Mouse (Mus musculus): Measurements from ENCODE around the gene Gm11099. TPM values are rescaled to one million over a fixed set of nuclear protein-coding genes. Genes with fewer than 3 reads are reported as not detected.

Gm11099 gene
- polyA plus RNA-seq, 1 experiment = not detected

DNA sequence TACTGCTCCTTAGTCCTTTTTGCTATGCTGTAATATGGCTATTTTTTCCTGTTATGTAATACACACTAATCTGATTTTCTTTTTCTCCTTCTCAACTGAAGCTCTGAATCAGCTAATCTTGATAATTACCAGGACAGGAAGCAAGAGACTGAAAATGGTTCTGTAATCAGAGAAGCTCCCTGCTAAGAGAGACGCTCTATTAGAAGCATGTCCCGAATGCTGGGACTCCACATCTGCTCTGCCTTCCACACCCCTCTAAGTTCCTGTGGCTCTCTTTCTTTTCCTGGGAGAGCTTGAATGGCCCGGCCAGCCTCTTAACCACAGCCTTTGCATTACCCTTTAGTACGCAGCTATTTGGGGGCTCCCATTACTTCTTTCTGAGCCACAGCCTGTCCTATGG lies 45.8 kb downstream of the Gm11099 start:
- DNase-seq = no peak
- WGBS = 82% methylated on average over 4 of the region's 4 CpGs
- 0 out of 2 replicates have a peak, but pooled peaks cover 2% of the 10 kb centered on the region for H3K4me1 ChIP-seq (ENCODE audit: control insufficient read depth, insufficient read depth, low read length)
- H3K4me3 ChIP-seq (replicated peaks; ENCODE audit: extremely low read depth, low read depth, low read length) = no peak overlapping the region
- TF ChIP-seq CTCF (IDR thresholded peaks at IDR 0.05; ENCODE audit: insufficient read depth, low read length) (no peak), POLR2A (IDR thresholded peaks at IDR 0.05; ENCODE audit: borderline replicate concordance, extremely low read depth, low read depth, low read length) (no peak)

DNA sequence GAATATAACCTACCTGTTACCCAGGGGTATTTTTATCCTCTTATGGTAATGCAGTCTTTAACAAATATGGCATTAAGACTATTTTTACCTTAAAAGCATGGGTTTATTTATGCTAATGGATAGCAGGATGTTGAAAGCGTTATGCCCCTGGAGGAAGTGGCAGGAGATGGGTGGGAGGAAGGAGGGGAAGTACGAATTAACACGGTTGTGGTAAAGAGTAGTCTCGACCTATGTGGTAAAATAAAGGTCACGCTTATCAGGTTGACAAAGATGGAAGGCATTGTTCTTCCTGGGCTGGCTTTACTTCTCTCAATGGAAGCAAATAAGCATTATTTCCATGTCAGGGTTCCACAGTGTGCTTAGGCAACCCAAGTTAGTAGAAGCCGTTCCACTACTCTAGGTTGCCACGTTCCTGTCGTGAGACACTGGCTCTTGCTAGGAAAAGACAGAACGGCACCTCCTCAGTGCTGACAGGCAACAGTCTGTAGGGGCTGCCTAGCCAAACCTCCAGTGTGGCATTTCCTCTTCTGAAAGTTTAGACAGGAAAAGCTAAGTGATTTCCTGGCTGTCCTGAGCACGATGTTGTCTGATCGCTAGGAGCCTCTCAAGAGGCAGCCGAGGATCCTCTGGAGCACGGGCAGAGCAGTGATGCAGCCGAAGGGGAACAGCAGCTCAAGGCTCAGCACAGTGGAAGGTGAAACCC lies 47.7 kb downstream of the Gm11099 start:
- Histone ChIP-seq H3K4me1 (ENCODE audit: control insufficient read depth, insufficient read depth, low read length) (0 out of 2 replicates have a peak, but pooled peaks cover 2% of the 10 kb centered on the region), H3K4me3 (replicated peaks; ENCODE audit: extremely low read depth, low read depth, low read length) (no peak overlapping the region)
- DNase-seq = no peak
- 13% methylated on average over 14 of the region's 14 CpGs for WGBS
- TF ChIP-seq POLR2A (IDR thresholded peaks at IDR 0.05; ENCODE audit: borderline replicate concordance, extremely low read depth, low read depth, low read length) (no peak), CTCF (IDR thresholded peaks at IDR 0.05; ENCODE audit: insufficient read depth, low read length) (no peak)

DNA sequence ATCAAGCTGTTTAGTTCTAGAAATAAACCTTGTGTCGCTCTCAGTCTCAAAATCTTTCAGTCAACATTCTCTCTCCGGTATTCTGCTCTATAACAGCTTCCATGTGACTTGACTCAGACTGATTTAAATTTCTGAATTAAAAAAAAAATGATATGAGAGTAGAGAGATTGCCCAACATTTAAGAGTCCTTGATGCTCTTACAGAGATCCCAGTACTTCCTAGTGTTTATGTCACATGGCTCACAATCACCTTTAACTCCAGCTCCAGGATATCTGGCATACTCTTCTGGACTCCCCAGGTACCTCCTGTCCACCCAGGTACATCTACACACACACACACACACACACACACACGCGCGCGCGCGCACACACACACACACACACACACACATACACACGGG lies 53.1 kb downstream of the Gm11099 start:
- no peak for DNase-seq
- H3K4me1 ChIP-seq (ENCODE audit: control insufficient read depth, insufficient read depth, low read length) = no peaks in the 10 kb centered on the region
- no peak overlapping the region for H3K4me3 ChIP-seq (replicated peaks; ENCODE audit: extremely low read depth, low read depth, low read length)
- TF ChIP-seq CTCF (IDR thresholded peaks at IDR 0.05; ENCODE audit: insufficient read depth, low read length) (no peak), POLR2A (IDR thresholded peaks at IDR 0.05; ENCODE audit: borderline replicate concordance, extremely low read depth, low read depth, low read length) (no peak)
- WGBS = 80% methylated on average over 9 of the region's 9 CpGs

DNA sequence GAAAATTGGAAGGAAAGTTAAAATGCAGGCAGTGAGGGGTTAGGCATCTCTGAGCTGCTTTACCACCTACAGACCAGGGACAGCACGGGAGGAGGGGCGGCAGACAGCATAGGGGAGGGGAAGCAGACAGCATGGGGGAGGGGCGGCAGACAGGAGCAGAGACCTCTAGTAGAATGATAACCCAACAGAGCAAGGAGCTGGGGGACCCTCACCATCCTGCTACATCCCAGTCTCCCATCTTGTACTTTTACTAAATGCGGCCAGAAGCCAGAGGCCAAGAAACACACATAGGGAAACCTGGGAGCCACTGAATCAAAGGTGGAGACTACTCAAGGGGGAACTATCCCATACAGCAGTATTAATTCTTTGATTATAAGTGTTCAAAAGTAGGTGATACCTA lies 59.1 kb downstream of the Gm11099 start:
- DNase-seq = no peak
- H3K4me3 ChIP-seq (replicated peaks; ENCODE audit: extremely low read depth, low read depth, low read length) = no peak overlapping the region
- 71% methylated on average over 4 of the region's 4 CpGs for WGBS
- TF ChIP-seq CTCF (IDR thresholded peaks at IDR 0.05; ENCODE audit: insufficient read depth, low read length) (no peak), POLR2A (IDR thresholded peaks at IDR 0.05; ENCODE audit: borderline replicate concordance, extremely low read depth, low read depth, low read length) (no peak)
- H3K4me1 ChIP-seq (ENCODE audit: control insufficient read depth, insufficient read depth, low read length) = no peaks in the 10 kb centered on the region

DNA sequence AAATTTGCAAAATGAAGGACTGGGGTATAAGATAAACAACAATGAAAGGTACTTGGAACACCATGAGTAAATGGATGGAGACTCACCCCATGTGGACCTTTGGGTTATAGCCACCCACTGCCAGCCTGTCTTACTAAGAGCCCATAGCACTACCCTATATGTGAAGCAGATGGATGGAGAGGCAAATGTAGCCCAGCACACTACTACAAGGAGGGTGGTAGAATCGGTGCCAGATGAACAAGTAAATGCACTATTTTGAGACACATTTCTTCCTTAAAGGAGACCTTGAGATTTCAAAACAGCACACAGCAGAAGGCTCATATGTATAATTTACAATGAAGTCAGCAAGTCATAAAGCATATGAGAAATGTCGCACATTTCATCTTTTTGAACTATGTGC lies 66.3 kb downstream of the Gm11099 start:
- WGBS = 97% methylated on average over 2 of the region's 2 CpGs
- DNase-seq = no peak
- Histone ChIP-seq H3K4me1 (ENCODE audit: control insufficient read depth, insufficient read depth, low read length) (no peaks in the 10 kb centered on the region), H3K4me3 (replicated peaks; ENCODE audit: extremely low read depth, low read depth, low read length) (no peak overlapping the region)
- no peak for TF ChIP-seq POLR2A (IDR thresholded peaks at IDR 0.05; ENCODE audit: borderline replicate concordance, extremely low read depth, low read depth, low read length)

DNA sequence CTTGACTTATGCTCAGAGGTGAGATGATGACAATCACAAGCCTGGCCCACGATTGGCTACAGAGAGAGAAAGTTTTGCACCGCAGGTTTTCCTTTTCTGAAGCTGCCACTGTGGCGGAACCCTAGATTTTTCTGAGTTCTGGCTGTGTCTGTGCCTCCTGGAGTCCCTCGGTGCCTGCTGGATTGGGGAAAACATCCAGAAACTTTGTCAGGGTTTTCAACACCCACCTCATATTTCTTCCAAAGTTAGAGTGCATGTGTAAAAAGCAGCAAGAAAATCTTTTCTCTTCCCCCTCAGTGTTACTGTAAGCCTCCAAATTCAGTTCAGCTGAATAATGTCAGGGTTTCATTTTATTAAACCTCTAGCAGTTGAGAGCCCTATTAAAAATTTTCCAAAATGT lies 82.1 kb downstream of the Gm11099 start:
- H3K4me3 ChIP-seq (replicated peaks; ENCODE audit: extremely low read depth, low read depth, low read length) = no peak overlapping the region
- no peak for TF ChIP-seq POLR2A (IDR thresholded peaks at IDR 0.05; ENCODE audit: borderline replicate concordance, extremely low read depth, low read depth, low read length)
- no peak for TF ChIP-seq CTCF (IDR thresholded peaks at IDR 0.05; ENCODE audit: insufficient read depth, low read length)
- H3K4me1 ChIP-seq (ENCODE audit: control insufficient read depth, insufficient read depth, low read length) = no peaks in the 10 kb centered on the region
- 76% methylated on average over 4 of the region's 4 CpGs for WGBS
- no peak for DNase-seq

DNA sequence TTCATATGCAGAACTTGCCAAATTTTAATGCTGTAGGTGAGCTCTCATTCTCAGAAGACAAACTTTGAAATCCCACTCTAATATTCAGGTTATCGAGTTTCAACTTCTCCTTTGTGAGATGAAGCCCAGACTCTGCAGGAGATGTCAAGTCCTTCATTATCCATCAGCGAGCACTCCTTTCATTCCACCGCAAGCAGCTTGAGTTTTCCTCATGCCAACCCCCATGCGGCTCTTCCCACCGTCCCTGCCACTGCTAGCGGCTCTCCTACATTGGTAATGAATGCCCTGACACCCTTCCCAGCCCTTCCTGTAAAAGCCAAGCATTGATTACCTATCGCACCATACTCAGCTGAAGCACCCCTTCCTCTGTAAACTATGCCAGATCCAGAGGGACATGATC lies 89.6 kb downstream of the Gm11099 start:
- H3K4me1 ChIP-seq (ENCODE audit: control insufficient read depth, insufficient read depth, low read length) = no peaks in the 10 kb centered on the region; the same call in 1 of the 2 replicates
- no peak overlapping the region for H3K4me3 ChIP-seq (replicated peaks; ENCODE audit: extremely low read depth, low read depth, low read length)
- TF ChIP-seq POLR2A (IDR thresholded peaks at IDR 0.05; ENCODE audit: borderline replicate concordance, extremely low read depth, low read depth, low read length) (no peak), CTCF (IDR thresholded peaks at IDR 0.05; ENCODE audit: insufficient read depth, low read length) (no peak)
- 84% methylated on average over 7 of the region's 7 CpGs for WGBS
- DNase-seq = no peak

DNA sequence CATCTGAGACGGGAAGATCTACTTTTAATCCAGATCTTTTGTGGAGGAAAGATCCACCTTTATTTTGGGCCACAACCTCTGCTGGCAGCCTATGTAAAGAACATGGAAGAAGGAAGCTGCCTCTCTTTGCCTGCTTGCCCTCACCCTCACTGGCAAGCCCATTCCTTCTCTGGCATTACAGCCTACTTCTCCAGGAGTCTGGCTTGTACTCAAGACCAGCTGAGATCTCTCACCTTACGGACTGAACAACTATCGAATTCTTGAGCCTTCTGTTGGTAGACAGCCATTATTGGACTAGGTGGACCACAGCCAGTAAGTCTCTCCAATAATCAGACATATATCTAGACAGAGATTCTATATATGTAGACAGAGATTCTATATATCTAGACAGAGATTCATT lies 92.9 kb downstream of the Gm11099 start:
- TF ChIP-seq CTCF (IDR thresholded peaks at IDR 0.05; ENCODE audit: insufficient read depth, low read length) (no peak), POLR2A (IDR thresholded peaks at IDR 0.05; ENCODE audit: borderline replicate concordance, extremely low read depth, low read depth, low read length) (no peak)
- WGBS = 86% methylated on average over 3 of the region's 3 CpGs
- H3K4me3 ChIP-seq (replicated peaks; ENCODE audit: extremely low read depth, low read depth, low read length) = no peak overlapping the region
- DNase-seq = no peak
- H3K4me1 ChIP-seq (ENCODE audit: control insufficient read depth, insufficient read depth, low read length) = no peaks in the 10 kb centered on the region

DNA sequence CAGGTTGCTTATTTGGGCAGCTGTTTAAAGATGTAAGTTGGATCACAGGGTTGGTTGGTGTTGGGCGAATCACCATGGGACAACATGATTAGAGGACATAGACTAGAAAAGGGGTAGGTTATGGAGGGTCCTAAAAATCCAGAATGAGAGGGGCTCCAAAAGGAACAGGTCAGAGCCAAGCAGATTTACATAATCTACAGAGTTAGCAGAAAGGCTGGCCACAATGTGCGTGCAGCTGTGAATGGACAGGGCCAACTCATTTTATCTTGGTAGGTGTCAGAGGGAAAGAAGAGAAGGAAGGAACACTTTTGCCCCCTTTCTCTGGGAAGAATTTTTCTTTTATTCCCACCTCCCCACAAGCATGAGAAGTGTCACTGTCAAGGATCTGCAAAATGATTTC lies 97.1 kb downstream of the Gm11099 start:
- Histone ChIP-seq H3K4me3 (replicated peaks; ENCODE audit: extremely low read depth, low read depth, low read length) (no peak overlapping the region), H3K4me1 (ENCODE audit: control insufficient read depth, insufficient read depth, low read length) (no peaks in the 10 kb centered on the region)
- TF ChIP-seq CTCF (IDR thresholded peaks at IDR 0.05; ENCODE audit: insufficient read depth, low read length) (no peak), POLR2A (IDR thresholded peaks at IDR 0.05; ENCODE audit: borderline replicate concordance, extremely low read depth, low read depth, low read length) (no peak)
- WGBS = 81% methylated on average over 2 of the region's 2 CpGs
- DNase-seq = no peak

DNA sequence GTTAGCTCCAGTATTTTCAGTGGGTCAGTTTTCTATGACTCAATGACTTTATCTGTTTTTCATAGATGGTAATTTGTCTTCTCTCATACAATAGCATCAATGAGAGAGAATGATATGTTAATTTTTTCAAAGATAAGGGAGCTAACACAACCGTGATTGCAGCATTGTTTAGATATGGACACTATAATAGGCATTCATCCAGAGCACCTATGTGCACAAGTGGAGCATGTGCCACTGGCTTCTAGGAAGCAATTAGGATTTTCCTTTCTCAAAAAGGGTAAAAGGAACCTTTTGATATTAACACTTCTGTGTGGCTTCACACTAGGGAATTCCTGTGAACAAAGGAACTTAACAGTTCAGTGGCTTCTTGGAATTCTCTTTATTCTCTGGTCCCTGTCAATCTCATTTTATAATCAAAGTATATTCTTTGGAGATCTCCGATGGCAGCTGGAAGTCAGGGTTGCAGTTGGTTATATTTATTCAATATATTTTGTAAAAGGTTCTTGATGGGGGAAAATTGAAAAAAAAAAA lies 97.6 kb downstream of the Gm11099 start:
- WGBS = 55% methylated on average over 2 of the region's 2 CpGs
- TF ChIP-seq POLR2A (IDR thresholded peaks at IDR 0.05; ENCODE audit: borderline replicate concordance, extremely low read depth, low read depth, low read length) (no peak), CTCF (IDR thresholded peaks at IDR 0.05; ENCODE audit: insufficient read depth, low read length) (no peak)
- no peak for DNase-seq
- H3K4me3 ChIP-seq (replicated peaks; ENCODE audit: extremely low read depth, low read depth, low read length) = no peak overlapping the region
- no peaks in the 10 kb centered on the region for H3K4me1 ChIP-seq (ENCODE audit: control insufficient read depth, insufficient read depth, low read length)
